Mouse (Mus musculus) ovary, postnatal 10 days (tissue): Measurements from ENCODE around the gene Socs4.

Source experiments
- DNase-seq: peaks from one replicate; pipeline ENCODE4 v3.0.0; 2022; ENCODE audit warnings: low spot score

Gene Socs4

DNA sequence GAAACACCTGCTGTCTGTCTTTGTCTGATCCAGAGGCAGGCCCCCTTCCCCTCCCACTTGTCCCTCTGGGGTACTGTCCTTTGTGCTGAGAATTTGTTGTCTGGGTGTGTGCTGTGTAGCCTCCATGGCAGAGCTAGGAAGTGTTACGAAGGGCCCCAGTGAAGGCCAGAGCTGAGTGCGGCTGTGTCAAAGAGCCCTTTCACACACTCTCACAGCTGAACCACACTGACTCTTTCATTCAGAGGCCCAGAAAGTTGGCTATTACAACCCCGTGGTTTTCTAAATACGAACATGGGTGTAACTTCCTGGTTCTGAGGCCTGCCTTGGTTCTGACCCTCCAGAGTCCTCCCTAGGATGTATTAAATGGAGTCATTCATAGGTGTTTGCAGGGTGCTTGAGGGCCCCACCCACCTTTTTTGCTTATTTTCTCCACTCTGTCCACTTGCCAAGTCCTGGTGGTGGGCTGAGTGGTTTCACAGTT, 65.1 kb downstream of the Socs4 start:
- no peak for DNase-seq
